Mouse (Mus musculus) lung, adult 18-20 months (tissue): ENCODE data around the gene Il12a.
A peak's percentile ranks its signal among the peaks of the same experiment; 100 is the strongest.

Source experiments
- DNase-seq, 2 experiments: peaks; one replicate each; pipeline ENCODE4 v3.0.0; 2022; ENCODE audit warnings: mixed read lengths in 2 of 2

Il12a gene

GRCm38 (mm10) chr3:68690344-68690743, at the start of gene Il12a:
TSS of gene Il12a (plus strand) at chr3:68690644.
- no peak for DNase-seq

GRCm38 (mm10) chr3:68642935-68643334, 47.5 kb upstream of the Il12a start:
- no peak for DNase-seq

- peak; percentile 12 to 23 for DNase-seq
These were observed 43.9 kb upstream of the Il12a start for GRCm38 (mm10) chr3:68646387-68647130.

- no peak for DNase-seq
These were observed 43.2 kb upstream of the Il12a start for GRCm38 (mm10) chr3:68647282-68647681.

- no peak for DNase-seq
These were observed 40.2 kb upstream of the Il12a start for GRCm38 (mm10) chr3:68650251-68650650.

- no peak for DNase-seq
These were observed 33.7 kb upstream of the Il12a start for GRCm38 (mm10) chr3:68656607-68657352.

GRCm38 (mm10) chr3:68657589-68658245, 32.7 kb upstream of the Il12a start:
- DNase-seq: no peak

GRCm38 (mm10) chr3:68659996-68660395, 30.4 kb upstream of the Il12a start:
- no peak for DNase-seq

GRCm38 (mm10) chr3:68660538-68660937, 29.9 kb upstream of the Il12a start:
- no peak for DNase-seq

GRCm38 (mm10) chr3:68662386-68662785, 28.1 kb upstream of the Il12a start:
- DNase-seq: no peak

- DNase-seq: no peak
These were observed 26.1 kb upstream of the Il12a start for GRCm38 (mm10) chr3:68664337-68664736.

- DNase-seq: no peak
These were observed 24.1 kb upstream of the Il12a start for GRCm38 (mm10) chr3:68666377-68666776.

- no peak for DNase-seq
These were observed 22.6 kb upstream of the Il12a start for GRCm38 (mm10) chr3:68667852-68668251.

GRCm38 (mm10) chr3:68669418-68669974, 20.9 kb upstream of the Il12a start:
- no peak for DNase-seq

GRCm38 (mm10) chr3:68674721-68675120, 15.7 kb upstream of the Il12a start:
- no peak for DNase-seq

GRCm38 (mm10) chr3:68675216-68675835, 15.1 kb upstream of the Il12a start:
- DNase-seq: no peak

- DNase-seq: no peak
These were observed 14.3 kb upstream of the Il12a start for GRCm38 (mm10) chr3:68675980-68676678.

GRCm38 (mm10) chr3:68676831-68677303, 13.6 kb upstream of the Il12a start:
- DNase-seq: peak; percentile 80 to 84

GRCm38 (mm10) chr3:68678805-68679585, 11.4 kb upstream of the Il12a start:
- no peak for DNase-seq

GRCm38 (mm10) chr3:68683579-68683978, 6.9 kb upstream of the Il12a start:
- DNase-seq: no peak

GRCm38 (mm10) chr3:68684207-68684606, 6.2 kb upstream of the Il12a start:
- no peak for DNase-seq
